Mouse (Mus musculus): ENCODE data around the gene Dph5. TPM values are rescaled to one million over a fixed set of nuclear protein-coding genes. Genes with fewer than 3 reads are reported as not detected.
A peak's percentile ranks its signal among the peaks of the same experiment; 100 is the strongest.

Gene Dph5
- polyA plus RNA-seq, 1 experiment from 2014 or later: 24.8 TPM

- Histone ChIP-seq H3K36me3 (ENCODE audit: control insufficient read depth, insufficient read depth) (peaks cover 19% of the 10 kb centered on the region), H3K27me3 (ENCODE audit: control insufficient read depth, insufficient read depth, low read length) (no peaks in the 10 kb centered on the region)
Observed at GRCm38 (mm10) chr3:115971891-115972646, 84.4 kb downstream of the Dph5 start.

GRCm38 (mm10) chr3:115974228-115974627 is 86.6 kb downstream of the Dph5 start:
- WGBS: 84% methylated on average over 6 of the region's 6 CpGs
- Histone ChIP-seq H3K4me3 (ENCODE audit: low read length) (no peak overlapping the region), H3K36me3 (ENCODE audit: control insufficient read depth, insufficient read depth) (peaks cover 29% of the 10 kb centered on the region)

More at GRCm38 (mm10) chr3:115971891-115972646, 84.4 kb downstream of the Dph5 start:
- Histone ChIP-seq H3K9ac (ENCODE audit: low read length) (no peak overlapping the region), H3K4me3 (ENCODE audit: low read length) (no peak overlapping the region), H3K4me1 (ENCODE audit: control insufficient read depth, insufficient read depth, low read length) (peaks cover 5% of the 10 kb centered on the region; the same call in 1 of the 2 replicates), H3K4me2 (ENCODE audit: low read depth, low read length) (no peak overlapping the region), H3K27ac (ENCODE audit: low read length) (no peak overlapping the region), H3K9me3 (replicated peaks; ENCODE audit: control insufficient read depth, low read length) (no peaks in the 10 kb centered on the region)
- no peak for ATAC-seq (replicated peaks; ENCODE audit: extremely low read depth, insufficient read depth, low FRiP score)
- WGBS: 84% methylated on average over 14 of the region's 14 CpGs

GRCm38 (mm10) chr3:115974995-115975394 is 87.4 kb downstream of the Dph5 start:
- Histone ChIP-seq H3K27me3 (ENCODE audit: control insufficient read depth, insufficient read depth, low read length) (no peaks in the 10 kb centered on the region), H3K4me2 (ENCODE audit: low read depth, low read length) (no peak overlapping the region), H3K4me3 (ENCODE audit: low read length) (no peak overlapping the region), H3K36me3 (ENCODE audit: control insufficient read depth, insufficient read depth) (peaks cover 31% of the 10 kb centered on the region), H3K4me1 (ENCODE audit: control insufficient read depth, insufficient read depth, low read length) (peaks cover 5% of the 10 kb centered on the region; the same call in 1 of the 2 replicates), H3K27ac (ENCODE audit: low read length) (no peak overlapping the region), H3K9ac (ENCODE audit: low read length) (no peak overlapping the region), H3K9me3 (replicated peaks; ENCODE audit: control insufficient read depth, low read length) (no peaks in the 10 kb centered on the region)
- peak; percentile 83 for ATAC-seq (replicated peaks; ENCODE audit: extremely low read depth, insufficient read depth, low FRiP score)
- WGBS: 61% methylated on average over 10 of the region's 10 CpGs

More at GRCm38 (mm10) chr3:115974228-115974627, 86.6 kb downstream of the Dph5 start:
- no peaks in the 10 kb centered on the region for H3K9me3 ChIP-seq (replicated peaks; ENCODE audit: control insufficient read depth, low read length)
- no peak for ATAC-seq (replicated peaks; ENCODE audit: extremely low read depth, insufficient read depth, low FRiP score)
- no peak overlapping the region for H3K4me2 ChIP-seq (ENCODE audit: low read depth, low read length)
- H3K27me3 ChIP-seq (ENCODE audit: control insufficient read depth, insufficient read depth, low read length): no peaks in the 10 kb centered on the region
- no peak overlapping the region for H3K27ac ChIP-seq (ENCODE audit: low read length)
- H3K4me1 ChIP-seq (ENCODE audit: control insufficient read depth, insufficient read depth, low read length): peaks cover 5% of the 10 kb centered on the region; the same call in 1 of the 2 replicates
- no peak overlapping the region for H3K9ac ChIP-seq (ENCODE audit: low read length)

- H3K27me3 ChIP-seq (ENCODE audit: control insufficient read depth, insufficient read depth, low read length): no peaks in the 10 kb centered on the region
- H3K36me3 ChIP-seq (ENCODE audit: control insufficient read depth, insufficient read depth): peaks cover 38% of the 10 kb centered on the region
- WGBS: 22% methylated on average over 1 of the region's 1 CpGs
- H3K4me1 ChIP-seq (ENCODE audit: control insufficient read depth, insufficient read depth, low read length): peaks cover 5% of the 10 kb centered on the region; the same call in 1 of the 2 replicates
- no peaks in the 10 kb centered on the region for H3K9me3 ChIP-seq (replicated peaks; ENCODE audit: control insufficient read depth, low read length)
- no peak overlapping the region for H3K9ac ChIP-seq (ENCODE audit: low read length)
- H3K4me2 ChIP-seq (ENCODE audit: low read depth, low read length): no peak overlapping the region
- no peak for ATAC-seq (replicated peaks; ENCODE audit: extremely low read depth, insufficient read depth, low FRiP score)
- H3K27ac ChIP-seq (ENCODE audit: low read length): no peak overlapping the region
- H3K4me3 ChIP-seq (ENCODE audit: low read length): no peak overlapping the region
Observed at GRCm38 (mm10) chr3:115979000-115979399, 91.4 kb downstream of the Dph5 start.

- H3K9ac ChIP-seq (ENCODE audit: low read length): no peak overlapping the region
- no peak overlapping the region for H3K4me3 ChIP-seq (ENCODE audit: low read length)
- H3K4me2 ChIP-seq (ENCODE audit: low read depth, low read length): no peak overlapping the region
- H3K27ac ChIP-seq (ENCODE audit: low read length): no peak overlapping the region
- H3K9me3 ChIP-seq (replicated peaks; ENCODE audit: control insufficient read depth, low read length): no peaks in the 10 kb centered on the region
- H3K4me1 ChIP-seq (ENCODE audit: control insufficient read depth, insufficient read depth, low read length): no peaks in the 10 kb centered on the region
- ATAC-seq (replicated peaks; ENCODE audit: extremely low read depth, insufficient read depth, low FRiP score): no peak
- H3K36me3 ChIP-seq (ENCODE audit: control insufficient read depth, insufficient read depth): peaks cover 30% of the 10 kb centered on the region
- no peaks in the 10 kb centered on the region for H3K27me3 ChIP-seq (ENCODE audit: control insufficient read depth, insufficient read depth, low read length)
- WGBS: 93% methylated on average over 8 of the region's 8 CpGs
Observed at GRCm38 (mm10) chr3:115983217-115983616, 95.6 kb downstream of the Dph5 start.

Small RNA genes lying within 50 kb of the gene (microRNA-seq; reads per million reads assigned to microRNA genes)
- not detected for gene Mir669n

Other genes starting within 250 kb of the Dph5 start
- gene S1pr1, start 172.8 kb upstream of the Dph5 start, polyA plus RNA-seq (2015; fragmentation: Nextera tagmentation; extraction: Ambion mirVana): 88.9 and 92.1 TPM in 2 replicates
- gene Slc30a7, start 119.6 kb downstream of the Dph5 start, polyA plus RNA-seq (2015; fragmentation: Nextera tagmentation; extraction: Ambion mirVana): 18.0 and 18.9 TPM in 2 replicates
- gene Extl2, start 119.6 kb downstream of the Dph5 start, polyA plus RNA-seq (2015; fragmentation: Nextera tagmentation; extraction: Ambion mirVana): 18.9 and 21.6 TPM in 2 replicates
- 94.8 and 97.3 TPM in 2 replicates for gene Vcam1, start 241.9 kb downstream of the Dph5 start, polyA plus RNA-seq (2015; fragmentation: Nextera tagmentation; extraction: Ambion mirVana)

Measured in heart, embryonic 16.5 days (tissue).